Mouse (Mus musculus) lung, postnatal 10 days (tissue): ENCODE results near the gene Samd4b.
A peak's percentile ranks its signal among the peaks of the same experiment; 100 is the strongest.

Experiments
- DNase-seq: peaks from one replicate; pipeline ENCODE4 v3.0.0; 2021

Samd4b gene

GRCm38 (mm10) chr7:28490410-28490809 lies 107.5 kb downstream of the Samd4b start:
- DNase-seq, result peak; percentile 77

- DNase-seq, result peak; percentile 48
These were observed 109.9 kb downstream of the Samd4b start for GRCm38 (mm10) chr7:28488030-28488491.

GRCm38 (mm10) chr7:28484192-28484591 lies 113.8 kb downstream of the Samd4b start:
- DNase-seq, result no peak

- DNase-seq, result no peak
These were observed 115.1 kb downstream of the Samd4b start for GRCm38 (mm10) chr7:28482854-28483253.

- DNase-seq, result peak; percentile 28
These were observed 119.1 kb downstream of the Samd4b start for GRCm38 (mm10) chr7:28478854-28479253.

GRCm38 (mm10) chr7:28477363-28477762 lies 120.6 kb downstream of the Samd4b start:
- no peak for DNase-seq

GRCm38 (mm10) chr7:28476191-28476590 lies 121.8 kb downstream of the Samd4b start:
- no peak for DNase-seq

GRCm38 (mm10) chr7:28467213-28467751 lies 130.7 kb downstream of the Samd4b start:
- peak; percentile 81 for DNase-seq

- DNase-seq, result no peak
These were observed 131.2 kb downstream of the Samd4b start for GRCm38 (mm10) chr7:28466721-28467212.

GRCm38 (mm10) chr7:28464416-28465212 lies 133.3 kb downstream of the Samd4b start:
- DNase-seq, result peak; percentile 83

- DNase-seq, result no peak
These were observed 135.2 kb downstream of the Samd4b start for GRCm38 (mm10) chr7:28462769-28463168.

GRCm38 (mm10) chr7:28460361-28460760 lies 137.6 kb downstream of the Samd4b start:
- no peak for DNase-seq

GRCm38 (mm10) chr7:28452361-28453005 lies 145.5 kb downstream of the Samd4b start:
- DNase-seq, result no peak

GRCm38 (mm10) chr7:28451531-28452360 lies 146.2 kb downstream of the Samd4b start, which contains the start of gene Lrfn1:
Gene Lrfn1, plus strand, starts transcription at chr7:28451980.
- no peak for DNase-seq

GRCm38 (mm10) chr7:28447865-28448820 lies 149.8 kb downstream of the Samd4b start:
- DNase-seq, result no peak

GRCm38 (mm10) chr7:28447101-28447830 lies 150.7 kb downstream of the Samd4b start:
- DNase-seq, result no peak

GRCm38 (mm10) chr7:28446446-28446845 lies 151.5 kb downstream of the Samd4b start:
- DNase-seq, result peak; percentile 84

- DNase-seq, result no peak
These were observed 153.5 kb downstream of the Samd4b start for GRCm38 (mm10) chr7:28444344-28444974.

- no peak for DNase-seq
These were observed 155.3 kb downstream of the Samd4b start for GRCm38 (mm10) chr7:28442688-28443087.
